Mouse (Mus musculus) spleen, adult 2 months (tissue): Measurements from ENCODE around the gene Jmjd4.

ENCODE experiments used
- CTCF ChIP-seq: fragments of 200-500 bp; IDR thresholded peaks from 2 replicates; pipeline ENCODE4 v1.5.1; 2011; ENCODE audit warnings: mild to moderate bottlenecking, inconsistent platforms; ENCODE audit not compliant: insufficient read depth, insufficient read length, insufficient replicate concordance; ENCODE audit errors: extremely low read depth
- POLR2A ChIP-seq: fragments of 200-500 bp; IDR thresholded peaks from 2 replicates; pipeline ENCODE4 v1.6.1; 2011; ENCODE audit warnings: low read depth, low read length, inconsistent platforms

DNA sequence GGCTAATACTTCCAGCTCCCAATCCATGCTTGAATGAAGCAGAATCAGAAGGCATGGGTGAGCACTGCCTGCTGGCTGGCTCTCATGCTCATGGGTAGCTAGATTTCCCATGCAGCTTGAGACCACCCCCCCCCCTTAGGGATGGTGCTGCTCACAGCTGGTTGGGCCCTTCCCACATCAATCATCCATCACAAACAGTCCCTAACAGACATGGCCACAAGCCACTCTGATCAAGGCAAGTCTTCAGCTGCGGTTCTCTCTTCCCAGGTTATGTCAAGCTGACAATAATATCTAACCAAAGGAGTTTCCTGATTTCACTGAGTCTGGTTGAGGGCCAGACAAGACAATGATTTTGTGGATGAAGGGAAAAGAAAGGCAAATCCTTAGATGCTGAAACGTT, 49.0 kb upstream of the Jmjd4 start:
- TF ChIP-seq POLR2A (no peak), CTCF (no peak)
